Mouse (Mus musculus) embryonic fibroblast, embryonic 13.5 days (primary cell): ENCODE measurements around the gene Cdc42bpb. TPM values are rescaled to one million over a fixed set of nuclear protein-coding genes. Genes with fewer than 3 reads are reported as not detected.

Source experiments
- H3K27ac ChIP-seq: 2 replicates; pipeline ENCODE4 v1.5.1; 2012; ENCODE audit warnings: low read length, control low read depth, inconsistent platforms; ENCODE audit not compliant: insufficient read depth
- H3K4me1 ChIP-seq: 2 replicates; pipeline ENCODE4 v1.6.1; 2011; ENCODE audit warnings: low read length; ENCODE audit not compliant: control insufficient read depth, insufficient read depth
- H3K4me3 ChIP-seq: 2 replicates; pipeline ENCODE4 v1.5.1; 2011; ENCODE audit warnings: mild to moderate bottlenecking, control low read depth, low read length; ENCODE audit not compliant: insufficient read depth
- CTCF ChIP-seq: IDR thresholded peaks from 2 replicates; pipeline ENCODE4 v1.5.1; 2011; ENCODE audit warnings: mild to moderate bottlenecking, control low read depth, low read length, moderate library complexity, borderline replicate concordance; ENCODE audit not compliant: insufficient read depth
- POLR2A ChIP-seq: IDR thresholded peaks from 2 replicates; pipeline ENCODE4 v1.6.1; 2011; ENCODE audit warnings: low read depth, mild to moderate bottlenecking, control low read depth, low read length, moderate library complexity
- polyA plus RNA-seq: library from polyadenylated mRNA; stranded (reverse); fragments of >200 nt; gene quantifications from 2 replicates; pipeline ENCODE4 v1.2.4, GENCODE M21; 2011; ENCODE audit warnings: low read depth; ENCODE audit not compliant: missing spikeins, insufficient read length

Gene Cdc42bpb
- polyA plus RNA-seq, 1 experiment = 60.0 TPM

DNA sequence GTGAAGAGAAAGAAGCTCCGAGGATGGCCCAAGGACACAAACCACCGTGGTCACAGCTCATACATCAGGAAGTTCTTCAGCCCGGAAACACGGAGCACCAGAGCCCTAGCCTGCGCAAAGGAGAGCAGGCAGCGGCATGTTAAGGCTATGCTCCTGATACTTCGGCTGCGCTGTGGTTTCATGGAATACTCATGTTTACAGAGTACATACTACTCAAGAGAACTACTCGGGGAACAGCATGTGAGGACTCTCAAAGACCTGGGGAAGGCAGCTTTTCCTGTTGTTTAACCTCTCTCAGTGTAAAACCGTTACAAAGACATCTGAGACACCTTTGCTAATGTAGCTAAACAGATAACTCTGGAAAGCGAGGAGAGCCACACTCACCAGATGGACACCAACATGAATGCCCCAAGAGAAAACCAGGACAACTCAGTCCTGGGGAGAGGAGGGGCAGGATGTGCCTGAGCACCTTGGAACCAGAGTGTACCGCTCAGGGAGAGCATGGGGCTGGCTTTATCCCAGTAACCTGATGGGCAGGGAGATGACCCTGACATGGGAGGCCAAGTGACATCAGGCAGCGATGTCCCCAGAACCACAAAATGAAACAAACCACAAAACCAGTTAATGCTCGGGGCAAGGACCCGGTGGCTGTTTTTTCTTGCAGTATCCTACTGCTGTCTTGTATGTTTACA is 27.8 kb downstream of the Cdc42bpb start:
- no peak for TF ChIP-seq CTCF
- no peak for TF ChIP-seq POLR2A
- Histone ChIP-seq H3K27ac (no peak overlapping the region), H3K4me1 (peaks cover 15% of the 10 kb centered on the region), H3K4me3 (no peak overlapping the region)

DNA sequence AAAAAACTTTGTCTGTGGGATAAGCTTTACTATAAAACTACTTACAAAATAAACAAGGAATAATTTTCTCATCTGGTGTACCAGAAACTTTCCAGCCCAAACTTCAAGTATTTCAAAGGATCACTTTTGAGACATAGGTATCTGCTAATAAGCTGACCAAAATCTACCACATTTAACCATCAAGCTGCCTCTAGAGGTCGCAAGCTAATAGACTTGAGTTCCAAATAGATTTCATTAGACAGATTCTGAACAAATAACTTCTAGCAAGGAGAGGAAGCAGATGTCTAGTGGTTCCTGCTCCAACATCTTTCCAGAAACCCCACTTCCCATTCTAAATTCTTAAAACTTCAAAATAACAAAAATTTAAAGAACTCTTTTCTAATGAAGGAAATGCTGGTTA is 33.6 kb downstream of the Cdc42bpb start:
- Histone ChIP-seq H3K4me3 (no peak overlapping the region), H3K4me1 (no peaks in the 10 kb centered on the region), H3K27ac (no peak overlapping the region)
- TF ChIP-seq CTCF (no peak), POLR2A (no peak)

DNA sequence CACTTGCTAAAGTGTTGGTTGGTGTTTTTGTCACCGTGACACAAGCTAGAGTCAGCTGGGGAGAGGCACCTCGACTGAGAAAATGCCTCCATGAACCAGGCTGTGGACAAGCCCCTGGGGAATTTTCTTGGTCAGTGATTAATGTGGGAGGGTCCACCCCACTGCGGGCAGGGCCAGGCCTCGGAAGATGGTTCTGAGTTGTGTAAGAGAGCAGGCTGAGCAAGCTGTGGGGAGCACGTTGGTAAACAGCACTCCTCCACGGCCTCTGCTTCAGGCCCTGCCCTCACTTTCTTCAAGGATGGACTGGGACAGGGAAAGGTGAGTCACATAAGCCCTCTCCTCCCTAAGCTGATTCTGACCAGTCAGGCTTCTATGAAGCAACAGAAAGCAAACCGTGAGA is 36.8 kb downstream of the Cdc42bpb start:
- no peak overlapping the region for H3K4me3 ChIP-seq
- TF ChIP-seq POLR2A = no peak
- no peak for TF ChIP-seq CTCF
- no peaks in the 10 kb centered on the region for H3K4me1 ChIP-seq
- H3K27ac ChIP-seq = no peak overlapping the region

DNA sequence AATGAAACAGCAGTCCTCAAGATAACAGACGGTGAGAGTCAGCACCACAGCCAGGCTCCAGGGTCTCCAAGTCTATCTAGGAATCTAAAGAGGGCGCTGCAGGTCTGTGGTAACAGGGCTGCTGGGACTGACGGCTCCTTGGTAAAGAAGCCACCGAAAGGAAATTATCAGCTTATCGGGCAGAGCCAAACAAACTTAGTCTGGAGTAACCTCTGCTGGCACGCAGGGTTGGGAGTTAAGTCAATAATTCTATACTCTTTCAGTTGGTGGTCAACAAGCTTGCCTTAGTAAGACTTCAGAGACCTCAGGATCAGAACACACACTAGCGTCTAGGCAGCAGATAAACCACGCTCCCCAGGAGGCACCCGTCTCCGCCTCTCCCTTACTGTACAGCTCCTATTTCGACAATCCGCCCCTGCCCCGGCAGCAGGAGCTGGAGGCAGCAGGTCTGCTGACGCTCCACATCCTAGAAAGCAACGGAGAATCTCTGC is 39.6 kb downstream of the Cdc42bpb start:
- TF ChIP-seq POLR2A (no peak), CTCF (no peak)
- H3K4me3 ChIP-seq = no peak overlapping the region
- no peaks in the 10 kb centered on the region for H3K4me1 ChIP-seq
- H3K27ac ChIP-seq = no peak overlapping the region

DNA sequence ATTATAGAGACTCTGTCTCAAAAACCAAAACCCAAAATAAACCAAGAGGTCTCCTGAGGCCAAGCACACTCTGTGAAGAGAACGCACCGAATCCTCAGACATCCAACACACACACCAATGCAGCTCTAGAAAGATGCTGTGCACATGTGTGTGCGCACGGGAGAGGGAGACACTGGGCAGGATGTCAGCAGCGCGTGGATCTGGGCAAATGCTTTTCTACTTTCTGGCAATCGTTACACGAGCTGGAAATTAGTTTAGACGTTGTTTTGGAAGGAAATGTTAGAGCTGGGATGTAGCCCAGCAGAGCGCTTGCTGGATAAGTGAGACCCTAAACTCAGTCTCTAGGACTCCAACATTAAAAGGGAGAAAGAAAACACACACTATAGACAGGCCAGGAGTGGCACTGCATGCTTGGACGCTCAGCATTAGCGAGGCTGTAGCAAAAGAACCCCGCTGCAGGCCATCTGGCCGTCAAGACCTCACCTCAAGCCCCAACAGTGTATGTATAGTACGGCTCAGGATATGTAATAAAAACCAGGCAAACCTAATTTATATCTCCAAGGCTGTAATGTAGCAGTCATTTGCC is 44.4 kb downstream of the Cdc42bpb start:
- TF ChIP-seq CTCF (no peak), POLR2A (no peak)
- Histone ChIP-seq H3K4me1 (no peaks in the 10 kb centered on the region), H3K27ac (no peak overlapping the region), H3K4me3 (no peak overlapping the region)

DNA sequence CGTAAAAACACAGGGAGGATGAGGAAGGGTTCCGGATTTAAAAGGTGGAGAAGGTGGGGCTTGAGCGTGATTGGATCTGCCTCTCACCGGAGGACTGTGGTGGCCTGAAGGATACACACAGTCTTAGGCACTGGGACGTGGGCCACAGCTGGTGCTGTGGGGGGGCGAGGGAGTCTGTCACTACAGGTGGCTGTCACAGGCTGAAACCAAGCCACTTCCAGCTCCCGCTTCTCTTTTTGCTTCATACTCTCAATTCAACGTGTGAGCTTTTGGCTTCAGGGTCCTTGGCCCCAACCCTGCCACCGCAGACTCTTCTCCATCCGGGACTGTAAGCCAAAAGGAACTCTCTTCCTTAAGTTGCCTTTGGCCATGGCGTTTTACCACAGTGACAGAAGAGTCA is 45.1 kb downstream of the Cdc42bpb start:
- Histone ChIP-seq H3K27ac (no peak overlapping the region), H3K4me1 (no peaks in the 10 kb centered on the region)
- TF ChIP-seq CTCF = no peak
- no peak for TF ChIP-seq POLR2A

DNA sequence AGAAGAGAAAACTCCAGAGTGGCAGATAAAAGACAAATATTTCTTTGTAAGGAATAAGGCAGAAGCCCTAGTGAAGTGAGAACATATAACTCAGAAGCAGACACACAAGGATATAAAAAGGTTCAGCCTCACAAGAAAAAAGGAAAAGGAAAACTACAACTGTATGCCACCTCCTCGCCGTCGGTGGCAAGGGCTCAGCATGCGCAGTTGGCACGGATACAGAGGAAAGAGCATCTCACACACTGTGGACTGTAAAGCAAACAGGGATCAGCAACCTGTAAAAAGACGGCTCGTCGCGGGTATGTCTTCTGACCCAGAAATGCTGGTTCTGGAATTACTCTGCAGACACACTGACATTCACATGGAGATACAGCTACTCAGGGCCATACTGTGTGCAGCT is 45.9 kb downstream of the Cdc42bpb start:
- Histone ChIP-seq H3K27ac (no peak overlapping the region), H3K4me3 (no peak overlapping the region), H3K4me1 (no peaks in the 10 kb centered on the region)
- TF ChIP-seq CTCF (no peak), POLR2A (no peak)

More for the DNA sequence above, 45.1 kb downstream of the Cdc42bpb start:
- no peak overlapping the region for H3K4me3 ChIP-seq

DNA sequence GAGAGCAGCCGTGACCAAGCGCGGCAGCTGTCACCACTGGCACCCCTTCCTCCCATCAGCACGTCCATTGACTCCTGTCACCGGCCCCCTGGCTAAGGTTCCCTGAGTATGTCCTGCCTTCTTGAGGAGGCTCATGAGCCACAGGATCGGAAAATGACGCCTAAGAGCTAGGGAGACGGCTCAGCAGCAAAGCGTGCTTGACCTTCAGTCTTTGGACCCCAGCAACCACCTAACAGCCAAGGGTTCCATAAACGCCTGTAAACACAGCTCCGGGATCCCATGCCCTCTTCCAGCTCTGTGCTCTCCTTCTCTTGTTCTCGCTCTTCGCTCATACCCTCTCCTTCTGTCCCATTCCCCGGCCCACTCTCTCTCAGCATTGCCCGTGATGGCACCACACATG is 48.2 kb downstream of the Cdc42bpb start:
- Histone ChIP-seq H3K4me3 (no peak overlapping the region), H3K27ac (no peak overlapping the region), H3K4me1 (no peaks in the 10 kb centered on the region)
- TF ChIP-seq CTCF (no peak), POLR2A (no peak)

DNA sequence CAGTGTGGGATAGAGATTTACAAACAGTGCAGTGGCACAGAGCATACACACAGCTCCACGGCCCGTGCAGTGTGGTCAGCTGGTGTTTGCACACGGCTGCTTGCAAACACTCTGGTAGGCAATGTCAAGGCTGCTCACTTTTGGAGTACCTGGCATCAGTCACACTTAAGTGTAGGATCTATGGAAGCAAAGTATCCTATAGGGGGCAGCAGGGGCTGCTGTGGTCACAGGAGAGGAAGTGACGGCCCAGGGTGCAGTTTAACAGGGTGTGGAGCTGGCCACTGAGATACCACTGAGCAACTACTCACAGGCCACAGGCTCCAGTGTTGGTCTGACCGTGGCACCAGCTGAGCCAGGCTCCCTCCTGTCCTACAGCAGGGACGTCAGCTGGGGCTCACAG is 49.2 kb downstream of the Cdc42bpb start:
- Histone ChIP-seq H3K4me3 (no peak overlapping the region), H3K4me1 (no peaks in the 10 kb centered on the region), H3K27ac (no peak overlapping the region)
- TF ChIP-seq CTCF (no peak), POLR2A (no peak)

DNA sequence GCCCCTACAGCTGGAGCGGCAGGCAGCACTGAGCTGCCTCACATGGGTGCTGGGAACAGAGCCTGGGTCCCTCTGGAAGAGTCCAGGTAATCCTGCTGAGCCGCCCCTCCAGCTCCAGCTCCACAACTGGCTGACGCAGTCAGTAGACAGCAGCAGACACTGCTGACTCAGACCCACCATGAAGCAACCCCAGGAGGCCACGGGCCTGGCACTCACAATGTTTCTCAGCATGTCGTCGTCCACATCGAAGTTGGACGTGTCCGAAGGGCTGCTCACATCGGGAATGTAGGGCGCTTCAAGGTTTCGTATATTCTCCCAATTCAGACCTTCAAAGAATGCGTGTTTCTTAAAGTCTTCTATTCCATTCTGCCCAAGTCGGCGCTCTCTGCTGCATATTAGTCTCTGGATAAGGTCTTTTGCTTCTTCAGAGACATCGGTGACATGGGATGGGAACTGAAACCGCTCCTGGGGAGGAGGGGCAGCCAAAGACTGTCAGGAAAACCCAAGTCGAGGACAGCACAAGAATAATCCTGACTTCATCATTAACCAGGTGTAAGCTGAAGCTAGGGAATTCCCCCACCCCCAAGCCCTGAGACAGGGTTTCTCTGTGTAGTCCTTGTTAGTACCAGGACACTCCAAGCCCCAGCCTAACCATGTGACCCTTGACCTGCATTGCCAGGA is 51.6 kb downstream of the Cdc42bpb start:
- H3K4me1 ChIP-seq = no peaks in the 10 kb centered on the region
- no peak overlapping the region for H3K27ac ChIP-seq
- no peak for TF ChIP-seq POLR2A
- TF ChIP-seq CTCF = no peak
- no peak overlapping the region for H3K4me3 ChIP-seq

DNA sequence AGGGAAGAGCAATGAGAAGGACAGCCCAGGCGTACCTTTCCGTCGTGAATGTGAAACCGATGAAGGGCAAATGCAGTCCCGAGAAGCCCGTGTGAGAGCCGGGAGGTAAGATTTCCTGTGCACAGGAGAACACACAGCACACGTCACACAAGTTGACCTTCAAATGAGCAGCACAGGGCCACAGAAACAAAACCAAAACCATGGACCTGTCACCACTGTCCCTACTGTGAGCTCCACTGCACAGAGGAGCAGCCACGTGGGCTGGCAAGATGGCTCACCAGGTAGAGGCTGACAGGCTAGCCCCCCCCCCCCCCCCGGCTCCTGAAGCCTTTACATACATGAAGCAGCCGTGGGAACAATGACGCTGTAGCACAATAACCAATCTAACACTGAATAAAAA is 52.6 kb downstream of the Cdc42bpb start:
- no peak for TF ChIP-seq CTCF
- TF ChIP-seq POLR2A = no peak
- Histone ChIP-seq H3K4me3 (no peak overlapping the region), H3K27ac (no peak overlapping the region), H3K4me1 (no peaks in the 10 kb centered on the region)
